Mouse (Mus musculus) lung, adult 2 months (tissue): ENCODE results near the gene Dchs2.

Source experiments
- CTCF ChIP-seq: fragments of 200-500 bp; IDR thresholded peaks from 2 replicates; pipeline ENCODE4 v1.5.1; 2011; ENCODE audit warnings: mild to moderate bottlenecking, low read length, control low read depth; ENCODE audit not compliant: insufficient read depth
- POLR2A ChIP-seq: fragments of 200-500 bp; IDR thresholded peaks from 2 replicates; pipeline ENCODE4 v1.6.1; 2011; ENCODE audit warnings: low read depth, mild to moderate bottlenecking, control low read depth, low read length, borderline replicate concordance; ENCODE audit errors: extremely low read depth

- TF ChIP-seq POLR2A (no peak), CTCF (no peak)
These were observed 122.3 kb downstream of the Dchs2 start for GRCm38 (mm10) chr3:83250001-83250545.
